ENCODE assay signal across 10 mouse cellular contexts in the genomic region with DNA sequence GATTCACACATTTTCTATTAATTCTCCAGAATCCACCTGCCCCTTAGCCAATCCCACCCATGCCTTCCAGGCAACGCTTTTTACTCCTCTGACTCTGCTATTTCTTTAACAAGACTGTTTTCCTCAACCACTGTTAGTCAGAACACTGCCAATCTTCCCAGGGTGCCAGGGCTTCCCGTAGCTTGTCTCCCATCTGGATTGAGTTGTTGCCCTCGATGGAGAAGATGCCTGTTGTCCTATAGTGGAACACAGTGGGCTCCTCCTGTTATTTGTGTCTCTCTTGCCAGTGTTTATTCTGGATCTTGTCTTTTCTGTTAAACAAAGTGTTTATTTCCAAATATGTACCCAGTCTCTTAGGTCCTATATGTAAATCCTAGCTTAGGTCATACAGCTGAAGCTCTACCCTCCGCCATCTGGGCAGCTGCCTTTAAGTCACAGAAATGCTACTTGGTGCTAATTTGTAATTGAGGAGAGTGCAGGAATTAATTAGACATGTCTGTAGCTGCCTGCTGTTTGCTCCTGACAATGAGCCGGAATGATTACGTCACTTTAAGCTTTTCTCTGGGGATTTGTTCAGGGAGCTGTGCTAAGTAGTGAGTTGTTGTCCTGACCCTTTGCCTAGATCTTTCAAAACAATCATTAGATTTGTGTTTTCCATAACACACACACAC.
A peak's percentile ranks its signal among the peaks of the same experiment; 100 is the strongest.
DNase-seq lines count a peak whose midpoint lies in the region; ATAC-seq lines count a peak whose summit lies in the region.
"Had no signal": no experiment of that assay in that cellular context is flagged by ENCODE, and none has a peak within 500 bp of the region (broad histone marks: within the 10 kb centered on the region; RNA-seq: fewer than 3 reads in every experiment).

No protein-coding gene starts in this region.

- no peak for ATAC-seq in heart, embryonic 12.5 days (ENCODE audit: insufficient number of reproducible peaks, low FRiP score)
- ATAC-seq in forebrain, embryonic 12.5 days (ENCODE audit: low FRiP score) = peak; percentile 89
- ATAC-seq in midbrain, embryonic 13.5 days = peak; percentile 83
- ATAC-seq in intestine, embryonic 16.5 days = no peak
- ATAC-seq: activated CD4-positive, CD25-positive, alpha-beta regulatory T cell, adult 4 months; CD4-positive, CD25-positive, alpha-beta regulatory T cell, adult 4 months had no signal

- H3K4me1 ChIP-seq in heart, embryonic 12.5 days (replicated peaks) = no peaks in the 10 kb centered on the region
- H3K4me1 ChIP-seq in forebrain, embryonic 12.5 days = peaks cover 17% of the 10 kb centered on the region
- peaks cover 16% of the 10 kb centered on the region for H3K4me1 ChIP-seq in midbrain, embryonic 13.5 days (replicated peaks)
- no peaks in the 10 kb centered on the region for H3K4me1 ChIP-seq in intestine, embryonic 16.5 days (ENCODE audit: control insufficient read depth, insufficient read depth, low read length)

- no peak overlapping the region for H3K4me3 ChIP-seq in heart, embryonic 12.5 days
- H3K4me3 ChIP-seq in forebrain, embryonic 12.5 days (replicated peaks) = no peak overlapping the region
- H3K4me3 ChIP-seq in midbrain, embryonic 13.5 days (replicated peaks) = no peak overlapping the region
- no peak overlapping the region for H3K4me3 ChIP-seq in intestine, embryonic 16.5 days (ENCODE audit: low read length)

- no peak overlapping the region for H3K4me2 ChIP-seq in heart, embryonic 12.5 days
- peak overlapping the region; percentile 8; the same call in 1 of the 2 replicates for H3K4me2 ChIP-seq in forebrain, embryonic 12.5 days
- H3K4me2 ChIP-seq in midbrain, embryonic 13.5 days (replicated peaks) = no peak overlapping the region
- no peak overlapping the region for H3K4me2 ChIP-seq in intestine, embryonic 16.5 days (ENCODE audit: low read depth, low read length)

- H3K36me3 ChIP-seq in heart, embryonic 12.5 days = no peaks in the 10 kb centered on the region
- no peaks in the 10 kb centered on the region for H3K36me3 ChIP-seq in forebrain, embryonic 12.5 days (replicated peaks)
- H3K36me3 ChIP-seq in midbrain, embryonic 13.5 days = no peaks in the 10 kb centered on the region
- no peaks in the 10 kb centered on the region for H3K36me3 ChIP-seq in intestine, embryonic 16.5 days (ENCODE audit: control insufficient read depth, insufficient read depth, low read length)

- H3K9me3 ChIP-seq in heart, embryonic 12.5 days (replicated peaks) = no peaks in the 10 kb centered on the region
- no peaks in the 10 kb centered on the region for H3K9me3 ChIP-seq in forebrain, embryonic 12.5 days
- H3K9me3 ChIP-seq in midbrain, embryonic 13.5 days = no peaks in the 10 kb centered on the region
- no peaks in the 10 kb centered on the region for H3K9me3 ChIP-seq in intestine, embryonic 16.5 days (ENCODE audit: control insufficient read depth, low read length)

- H3K27ac ChIP-seq in heart, embryonic 12.5 days (ENCODE audit: poor library complexity, severe bottlenecking) = no peak overlapping the region
- peak overlapping the region; percentile 59 for H3K27ac ChIP-seq in forebrain, embryonic 12.5 days
- peak overlapping the region; percentile 40; the same call in 1 of the 2 replicates for H3K27ac ChIP-seq in midbrain, embryonic 13.5 days
- H3K27ac ChIP-seq in intestine, embryonic 16.5 days (ENCODE audit: low read length) = no peak overlapping the region

- 67% methylated on average over 6 of the region's 6 CpGs for WGBS in heart, embryonic 12.5 days
- WGBS in forebrain, embryonic 12.5 days = 22% methylated on average over 6 of the region's 6 CpGs
- WGBS in midbrain, embryonic 13.5 days = 28% methylated on average over 6 of the region's 6 CpGs
- 56% methylated on average over 6 of the region's 6 CpGs for WGBS in intestine, embryonic 16.5 days

- no peaks in the 10 kb centered on the region for H3K27me3 ChIP-seq in heart, embryonic 12.5 days (replicated peaks)
- H3K27me3 ChIP-seq in forebrain, embryonic 12.5 days = peaks cover 17% of the 10 kb centered on the region
- H3K27me3 ChIP-seq in midbrain, embryonic 13.5 days = no peaks in the 10 kb centered on the region
- no peaks in the 10 kb centered on the region for H3K27me3 ChIP-seq in intestine, embryonic 16.5 days (replicated peaks; ENCODE audit: control insufficient read depth, insufficient read depth, low read length)

- no peak overlapping the region for H3K9ac ChIP-seq in heart, embryonic 12.5 days
- H3K9ac ChIP-seq in forebrain, embryonic 12.5 days = no peak overlapping the region
- no peak overlapping the region for H3K9ac ChIP-seq in midbrain, embryonic 13.5 days (replicated peaks)
- no peak overlapping the region for H3K9ac ChIP-seq in intestine, embryonic 16.5 days (ENCODE audit: low read depth, low read length)

- peak; percentile 46 to 53 for DNase-seq in heart, adult 18-20 months
- peak; percentile 19 for DNase-seq in NIH3T3 (ENCODE audit: low read depth)
- DNase-seq in urinary bladder, postnatal 25 days (ENCODE audit: low spot score) = no peak
- no peak for DNase-seq in adrenal gland, postnatal 25 days

Comparison
In these comparisons a context has a peak if more than half of its experiments do, and no peak if none do; other contexts are left out.
1. DNase-seq: peak in heart, adult 18-20 months (2 of 2) and NIH3T3 (single experiment); none in urinary bladder, postnatal 25 days (single experiment) and adrenal gland, postnatal 25 days (single experiment).
2. ATAC-seq: peak in forebrain, embryonic 12.5 days (single experiment) and midbrain, embryonic 13.5 days (single experiment); none in heart, embryonic 12.5 days (single experiment) and intestine, embryonic 16.5 days (single experiment).
3. H3K27ac ChIP-seq: peak in forebrain, embryonic 12.5 days (single experiment) and midbrain, embryonic 13.5 days (single experiment); none in heart, embryonic 12.5 days (single experiment) and intestine, embryonic 16.5 days (single experiment).